Mouse (Mus musculus) brain, embryonic 14.5 days (tissue): Measurements from ENCODE around the gene Crebl2.

Experiments
- CTCF ChIP-seq: fragments of 200-500 bp; IDR thresholded peaks from 2 replicates; pipeline ENCODE4 v1.5.1; 2012; ENCODE audit warnings: inconsistent platforms, mild to moderate bottlenecking, moderate library complexity, borderline replicate concordance; ENCODE audit not compliant: insufficient read depth, insufficient read length; ENCODE audit errors: extremely low read depth
- POLR2A ChIP-seq: fragments of 200-500 bp; IDR thresholded peaks from 2 replicates; pipeline ENCODE4 v1.6.1; 2012; ENCODE audit warnings: mild to moderate bottlenecking, inconsistent platforms, borderline replicate concordance; ENCODE audit not compliant: poor library complexity, insufficient read depth, insufficient read length, severe bottlenecking; ENCODE audit errors: extremely low read depth

GRCm38 (mm10) chr6:134786426-134786825, 43.5 kb upstream of the Crebl2 start:
- TF ChIP-seq CTCF (no peak), POLR2A (no peak)
